Mouse (Mus musculus) ES-E14 (cell line): ENCODE measurements around the gene Tmem117.

Experiments
- HCFC1 ChIP-seq: IDR thresholded peaks from 2 replicates; pipeline ENCODE4 v1.6.1; 2012; ENCODE audit warnings: low read length, inconsistent platforms, borderline replicate concordance; ENCODE audit not compliant: insufficient read depth
- MAFK ChIP-seq: IDR thresholded peaks from 2 replicates; pipeline ENCODE4 v1.6.1; 2014; ENCODE audit warnings: mild to moderate bottlenecking, low read depth, low read length, inconsistent platforms; ENCODE audit not compliant: insufficient read depth

GRCm38 (mm10) chr15:94904672-94905407 is 275.8 kb downstream of the Tmem117 start:
- TF ChIP-seq MAFK (no peak), HCFC1 (no peak)
